Mouse (Mus musculus) gastrocnemius, adult 2 months (tissue): ENCODE data around the gene Ctnna2. TPM values are rescaled to one million over a fixed set of nuclear protein-coding genes. Genes with fewer than 3 reads are reported as not detected.

Experiments
- DNase-seq: peaks from one replicate; pipeline ENCODE4 v3.0.0; 2022
- H3K27ac ChIP-seq: fragments of 200-600 bp; 2 replicates; pipeline ENCODE4 v1.8.1; 2022; ENCODE audit warnings: mild to moderate bottlenecking
- H3K4me3 ChIP-seq: fragments of 200-600 bp; 2 replicates; pipeline ENCODE4 v1.8.1; 2022; ENCODE audit warnings: mild to moderate bottlenecking, moderate library complexity
- CTCF ChIP-seq: fragments of 200-600 bp; IDR thresholded peaks from 2 replicates; pipeline ENCODE4 v1.8.1; 2022; ENCODE audit warnings: antibody characterized with exemption, mild to moderate bottlenecking, moderate library complexity
- intact Hi-C: fragments of 180-260 bp; cut with DNase I; formaldehyde crosslinking; loops from one replicate; pipeline ENCODE4 v1.15.1; 2025
- long read RNA-seq, 2 experiments: library from polyadenylated mRNA; stranded (forward); transcript quantifications; one replicate each; pipeline ENCODE4 v2.0.0; 2021
- total RNA-seq, 2 experiments: library from RNA; stranded (reverse); gene quantifications; 2 replicates each; pipeline ENCODE4 v1.2.3; 2021

Gene Ctnna2
- total RNA-seq, result not detected
- long read RNA-seq, experiment 1, result 0 reads
- long read RNA-seq, experiment 2, result 0 reads

DNA sequence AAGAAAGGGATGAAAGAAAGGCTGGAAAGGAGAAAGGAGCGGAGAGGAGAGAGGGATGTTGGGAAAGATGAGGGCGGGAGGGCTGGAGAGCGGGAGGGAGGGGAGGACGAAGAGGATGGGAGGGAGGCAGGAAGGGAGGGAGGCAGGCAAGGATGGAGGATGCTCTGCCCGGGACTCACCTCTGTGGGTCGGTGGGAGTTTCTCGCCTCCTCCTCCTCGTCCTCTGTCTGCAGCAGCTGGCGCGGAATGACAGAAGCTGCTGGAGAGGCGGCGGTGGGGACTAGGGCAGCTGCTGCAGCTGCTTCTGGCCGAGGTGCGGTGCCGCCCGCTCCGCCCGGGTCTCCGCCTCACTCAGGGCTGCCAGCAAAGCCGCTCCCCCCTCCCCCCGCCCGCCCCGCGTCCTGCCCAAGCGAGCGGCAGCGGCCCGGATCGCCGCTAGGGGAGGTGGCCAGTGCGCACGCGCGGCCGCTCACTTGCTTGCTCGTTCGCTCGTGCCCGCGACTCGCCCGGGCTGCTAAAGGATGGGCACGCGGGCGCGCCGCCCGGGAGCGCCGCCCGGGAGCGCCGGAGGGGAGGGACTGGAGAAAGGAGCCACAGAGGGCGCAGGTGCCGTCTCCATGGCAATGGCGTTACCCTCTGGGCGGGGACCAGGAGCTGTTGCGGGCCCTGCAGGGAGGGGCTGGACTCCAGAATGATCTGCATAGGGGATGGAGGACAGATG lies at the start of gene Ctnna2:
Gene Ctnna2 (minus strand): TSS at position 459 of the 721 bp plus-strand sequence.
- intact Hi-C loops, result no loop called here
- TF ChIP-seq CTCF, result peak; percentile 22; the same call in 1 of the 2 replicates

DNA sequence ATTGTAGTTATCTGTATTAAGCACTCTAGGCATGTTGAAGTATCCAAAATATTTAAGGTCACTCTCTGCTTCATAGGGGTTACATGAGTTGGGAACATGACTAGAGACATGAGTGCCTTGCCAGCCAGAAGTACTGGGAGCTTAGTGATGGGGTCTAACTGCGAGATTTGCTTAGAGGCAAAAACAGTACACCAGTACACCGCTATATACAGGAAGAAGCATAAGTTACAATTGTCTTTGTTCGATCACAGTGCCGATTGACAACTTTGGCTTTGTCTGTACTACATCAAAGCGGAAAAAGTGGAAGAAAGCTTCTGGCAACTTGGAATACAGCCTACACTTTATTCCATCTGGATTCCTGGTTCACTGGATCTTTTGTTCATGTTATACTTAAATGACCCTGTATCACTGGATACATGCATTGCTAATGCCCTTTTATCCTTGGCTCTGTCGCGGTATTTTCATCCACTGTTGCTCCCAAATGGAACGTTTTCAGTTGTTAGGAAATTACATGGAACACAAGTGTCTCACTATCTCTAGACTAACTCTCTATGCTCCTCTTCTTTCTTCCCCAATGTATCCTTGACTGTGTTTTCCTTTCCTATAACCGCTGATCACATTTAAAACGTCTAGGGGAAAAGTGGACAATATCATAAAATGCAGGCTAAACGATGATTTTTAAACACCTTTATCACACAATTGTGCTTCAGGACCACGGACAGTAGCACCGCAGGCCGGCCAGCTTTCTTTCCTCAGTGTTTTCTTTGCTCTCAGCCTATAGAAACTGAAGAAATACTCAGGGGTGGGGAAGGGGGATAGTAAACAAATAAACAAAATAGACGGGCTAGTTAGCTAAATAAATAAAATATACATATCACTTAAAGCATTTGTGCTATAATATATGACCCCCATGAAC lies 896 bp upstream of the Ctnna2 start:
- no peak for DNase-seq
- no peak for TF ChIP-seq CTCF
- no peak overlapping the region for H3K4me3 ChIP-seq
- intact Hi-C loops, result no loop called here
- no peak overlapping the region for H3K27ac ChIP-seq

More for the DNA sequence above, at the start of gene Ctnna2:
- H3K4me3 ChIP-seq, result peak within 1 kb of the TSS; percentile 62
- H3K27ac ChIP-seq, result no peak within 1 kb of the TSS
- peak; percentile 69 for DNase-seq

- Histone ChIP-seq H3K27ac (no peak overlapping the region), H3K4me3 (no peak overlapping the region)
- no peak for TF ChIP-seq CTCF
- no peak for DNase-seq
- intact Hi-C loops, result no loop called here
Measured at GRCm38 (mm10) chr6:77978476-77979240, 841 bp downstream of the Ctnna2 start.

DNA sequence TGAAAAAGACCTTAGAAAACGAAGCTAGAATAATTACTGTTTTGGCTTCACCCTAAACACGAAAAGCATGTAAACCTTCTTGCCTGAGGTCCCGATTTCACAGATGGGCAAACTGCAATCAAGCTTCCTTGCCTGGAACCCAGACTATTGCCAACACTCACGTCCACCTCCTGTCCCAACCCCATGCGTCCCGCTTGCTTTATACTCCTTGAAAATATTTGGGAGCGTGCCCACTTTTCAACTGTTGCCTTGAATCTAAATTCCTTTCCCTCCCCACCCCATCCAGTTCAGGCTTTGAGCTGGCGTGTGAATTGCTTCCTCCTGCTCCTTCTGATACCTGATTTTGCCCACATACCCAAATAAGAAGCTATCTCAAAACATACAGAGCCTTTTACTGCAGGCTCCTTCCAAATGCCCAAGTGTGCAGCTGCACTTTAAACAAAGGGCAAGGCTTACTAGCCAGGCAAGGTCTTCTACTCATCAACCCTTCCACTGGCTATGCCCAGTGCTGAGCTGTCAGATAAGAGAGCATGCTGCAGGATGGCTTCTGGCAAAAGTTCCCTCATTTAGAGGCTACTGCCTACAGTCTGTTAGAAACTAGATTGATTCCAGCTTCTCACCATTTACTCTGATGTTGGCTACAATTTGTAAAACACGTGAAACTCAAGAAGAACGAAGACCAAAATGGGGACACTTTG lies 8.8 kb downstream of the Ctnna2 start:
- H3K4me3 ChIP-seq, result no peak overlapping the region
- H3K27ac ChIP-seq, result no peak overlapping the region
- intact Hi-C loops, result no loop called here
- DNase-seq, result no peak
- no peak for TF ChIP-seq CTCF

GRCm38 (mm10) chr6:77969774-77970173 lies 9.7 kb downstream of the Ctnna2 start:
- no peak for DNase-seq
- Histone ChIP-seq H3K27ac (no peak overlapping the region), H3K4me3 (no peak overlapping the region)
- intact Hi-C loops, result no loop called here
- no peak for TF ChIP-seq CTCF

DNA sequence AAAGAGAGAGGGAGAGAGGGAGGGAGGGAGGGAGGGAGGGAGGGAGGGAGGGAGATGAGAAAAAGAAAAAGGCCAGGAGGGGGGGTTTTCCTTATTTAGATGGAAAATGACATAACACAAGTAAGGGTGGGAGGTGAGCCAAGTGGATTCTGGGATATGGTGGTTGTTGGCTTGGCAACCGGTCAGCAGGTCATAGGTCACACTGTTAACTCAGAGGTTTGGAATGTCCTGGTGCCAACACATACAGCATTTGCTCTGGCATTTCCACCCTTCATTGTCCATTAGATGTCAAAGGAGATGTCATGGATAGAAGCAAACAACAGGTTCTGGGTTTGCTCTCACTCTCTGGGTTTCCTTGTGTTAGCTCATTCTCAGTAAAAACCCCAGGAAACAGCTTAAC lies 17.5 kb downstream of the Ctnna2 start:
- Histone ChIP-seq H3K27ac (no peak overlapping the region), H3K4me3 (no peak overlapping the region)
- intact Hi-C loops, result no loop called here
- no peak for DNase-seq
- no peak for TF ChIP-seq CTCF

- DNase-seq, result no peak
- no peak for TF ChIP-seq CTCF
- Histone ChIP-seq H3K4me3 (no peak overlapping the region), H3K27ac (no peak overlapping the region)
- intact Hi-C loops, result no loop called here
Measured at GRCm38 (mm10) chr6:77951276-77951675, 28.2 kb downstream of the Ctnna2 start.

DNA sequence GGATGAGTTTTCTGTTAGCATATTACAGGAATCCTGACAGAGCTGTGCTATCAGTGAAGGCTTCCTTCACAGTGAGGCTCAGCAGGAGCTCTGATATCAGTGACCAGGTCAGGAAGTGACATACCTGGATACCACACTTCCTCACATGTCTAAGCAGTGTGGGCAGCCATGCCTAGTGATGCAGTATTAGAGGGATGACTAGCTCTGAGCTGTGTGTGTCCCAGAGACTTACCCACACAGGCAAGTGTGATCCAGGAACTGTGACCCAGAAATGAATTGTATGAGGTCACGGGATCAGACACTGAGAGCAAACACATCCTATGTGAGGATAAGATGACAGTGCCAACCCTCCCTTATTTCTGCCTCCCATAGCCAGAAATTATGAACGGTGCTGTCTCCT lies 28.8 kb downstream of the Ctnna2 start:
- Histone ChIP-seq H3K27ac (no peak overlapping the region), H3K4me3 (no peak overlapping the region)
- no peak for TF ChIP-seq CTCF
- intact Hi-C loops, result no loop called here
- no peak for DNase-seq

DNA sequence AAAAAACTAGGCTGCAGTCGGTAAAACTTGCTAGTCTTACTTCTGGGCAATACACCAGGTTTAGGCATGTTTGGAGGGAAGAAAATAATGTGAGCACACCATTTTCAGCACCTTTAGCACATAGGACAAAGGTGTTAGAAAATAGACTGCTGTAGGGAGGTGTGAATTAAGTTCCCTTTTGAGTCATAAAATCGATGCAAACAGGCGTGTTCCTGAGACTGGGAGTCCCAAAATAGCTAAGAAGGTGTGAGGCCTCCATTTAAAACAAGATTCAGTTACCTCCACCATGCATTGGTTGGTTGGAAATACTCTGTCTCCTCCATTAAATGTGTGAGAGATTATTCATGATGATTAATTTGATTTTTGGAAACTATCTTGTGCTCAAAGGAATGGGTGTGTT lies 50.1 kb downstream of the Ctnna2 start:
- intact Hi-C loops, result no loop called here
- DNase-seq, result no peak
- no peak for TF ChIP-seq CTCF

GRCm38 (mm10) chr6:77873150-77873549 lies 106.3 kb downstream of the Ctnna2 start:
- no peak for DNase-seq
- Histone ChIP-seq H3K27ac (no peak overlapping the region), H3K4me3 (no peak overlapping the region)
- intact Hi-C loops, result no loop called here
- no peak for TF ChIP-seq CTCF

More for the DNA sequence above, 50.1 kb downstream of the Ctnna2 start:
- Histone ChIP-seq H3K27ac (no peak overlapping the region), H3K4me3 (no peak overlapping the region)

- DNase-seq, result no peak
- intact Hi-C loops, result no loop called here
- no peak for TF ChIP-seq CTCF
- no peak overlapping the region for H3K27ac ChIP-seq
- H3K4me3 ChIP-seq, result no peak overlapping the region
Measured at GRCm38 (mm10) chr6:77869313-77869712, 110.2 kb downstream of the Ctnna2 start.

- no peak for DNase-seq
- no peak overlapping the region for H3K27ac ChIP-seq
- no peak for TF ChIP-seq CTCF
- intact Hi-C loops, result no loop called here
- no peak overlapping the region for H3K4me3 ChIP-seq
Measured at GRCm38 (mm10) chr6:77868119-77868518, 111.4 kb downstream of the Ctnna2 start.
